Mouse (Mus musculus) urinary bladder, adult 18-20 months (tissue): ENCODE measurements at regions not wholly inside any gene's neighbourhood (a gene's known extent, or its start where the extent isn't known, plus 50 kb on each side); places are given as distances from the start of the nearest gene placed in this dataset.

Experiments
- DNase-seq, 2 experiments: peaks; one replicate each; pipeline ENCODE4 v3.0.0; 2022; ENCODE audit warnings: low spot score in 2 of 2, mixed read lengths in 2 of 2

- DNase-seq = no peak
Observed at GRCm38 (mm10) chr16:24149441-24149840, 160.8 kb upstream of the Bcl6 start.

GRCm38 (mm10) chr16:24143894-24144293 is 155.2 kb upstream of the Bcl6 start:
- DNase-seq = no peak

- DNase-seq = no peak
Observed at GRCm38 (mm10) chr16:24142915-24143541, 154.4 kb upstream of the Bcl6 start.

GRCm38 (mm10) chr16:24139109-24139508 is 150.5 kb upstream of the Bcl6 start:
- DNase-seq = no peak

GRCm38 (mm10) chr16:24137266-24138033 is 148.8 kb upstream of the Bcl6 start:
- DNase-seq = no peak

- no peak for DNase-seq
Observed at GRCm38 (mm10) chr16:24136483-24137148, 148.0 kb upstream of the Bcl6 start.

GRCm38 (mm10) chr16:24135841-24136240 is 147.2 kb upstream of the Bcl6 start:
- no peak for DNase-seq

- no peak for DNase-seq
Observed at GRCm38 (mm10) chr16:24135351-24135750, 146.7 kb upstream of the Bcl6 start.

GRCm38 (mm10) chr16:24134486-24135050 is 145.9 kb upstream of the Bcl6 start:
- no peak for DNase-seq

- DNase-seq = no peak
Observed at GRCm38 (mm10) chr16:24130646-24131045, 142.0 kb upstream of the Bcl6 start.

- no peak for DNase-seq
Observed at GRCm38 (mm10) chr16:24129701-24130100, 141.0 kb upstream of the Bcl6 start.

GRCm38 (mm10) chr16:24128566-24128965 is 139.9 kb upstream of the Bcl6 start:
- DNase-seq = no peak

GRCm38 (mm10) chr16:24124766-24125165 is 136.1 kb upstream of the Bcl6 start:
- no peak for DNase-seq

- DNase-seq = no peak
Observed at GRCm38 (mm10) chr16:24124083-24124482, 135.4 kb upstream of the Bcl6 start.

GRCm38 (mm10) chr16:24121633-24122032 is 133.0 kb upstream of the Bcl6 start:
- DNase-seq = no peak

- DNase-seq = no peak
Observed at GRCm38 (mm10) chr16:24120836-24121235, 132.2 kb upstream of the Bcl6 start.

GRCm38 (mm10) chr16:24118487-24118886 is 129.8 kb upstream of the Bcl6 start:
- DNase-seq = no peak

- no peak for DNase-seq
Observed at GRCm38 (mm10) chr16:24102854-24103690, 114.4 kb upstream of the Bcl6 start.

GRCm38 (mm10) chr16:24097596-24097995 is 108.9 kb upstream of the Bcl6 start:
- DNase-seq = no peak

GRCm38 (mm10) chr16:24096076-24096475 is 107.4 kb upstream of the Bcl6 start:
- no peak for DNase-seq

- no peak for DNase-seq
Observed at GRCm38 (mm10) chr16:24095630-24096029, 107.0 kb upstream of the Bcl6 start.

- DNase-seq = no peak
Observed at GRCm38 (mm10) chr16:24094566-24094965, 105.9 kb upstream of the Bcl6 start.
